Mouse (Mus musculus) T-cell, adult 2 months (primary cell): ENCODE results near the gene Lingo4.

Experiments used
- DNase-seq: peaks from one replicate; pipeline ENCODE4 v3.0.0; 2022; ENCODE audit warnings: low spot score

Gene Lingo4

DNA sequence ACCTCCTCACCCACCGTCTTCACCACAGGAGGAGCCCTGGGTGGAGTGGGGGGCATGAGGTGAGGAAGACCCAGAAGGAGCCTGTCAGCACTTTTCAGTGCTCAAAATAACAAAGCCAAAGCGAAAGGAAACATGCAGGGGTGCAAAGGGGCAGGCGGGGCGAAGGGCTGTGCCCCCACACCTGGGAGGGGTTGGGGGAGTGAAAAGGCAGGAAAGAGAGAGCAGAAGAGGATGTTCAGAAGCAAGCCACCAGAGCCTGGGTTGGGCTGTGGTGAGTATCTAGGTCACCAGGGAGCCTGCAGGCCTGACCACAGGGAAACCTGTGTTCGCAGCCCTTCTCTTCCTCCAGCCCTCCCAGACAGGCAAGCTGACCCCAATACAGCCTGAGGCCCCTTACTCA, 10.3 kb upstream of the Lingo4 start:
- DNase-seq, result peak; percentile 48

DNA sequence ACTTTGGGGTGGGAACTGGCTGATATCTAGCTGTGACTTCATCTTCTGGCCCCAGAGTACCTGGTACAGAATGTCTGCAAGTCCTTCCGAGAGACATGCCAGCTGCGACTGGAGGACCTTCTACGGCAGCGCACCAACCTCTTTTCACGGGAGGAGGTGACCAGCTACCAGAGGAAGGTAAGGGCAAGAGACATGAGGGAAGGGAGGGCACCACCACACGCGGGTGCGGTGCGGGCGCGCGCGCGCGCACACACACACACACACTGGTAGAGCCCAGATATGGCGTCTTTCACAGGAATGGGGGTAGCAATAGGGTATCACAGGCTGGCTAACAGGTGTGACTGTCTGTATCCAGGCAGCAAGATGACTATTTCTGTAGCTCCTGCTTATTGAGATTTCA, 8.9 kb upstream of the Lingo4 start:
- DNase-seq, result no peak

DNA sequence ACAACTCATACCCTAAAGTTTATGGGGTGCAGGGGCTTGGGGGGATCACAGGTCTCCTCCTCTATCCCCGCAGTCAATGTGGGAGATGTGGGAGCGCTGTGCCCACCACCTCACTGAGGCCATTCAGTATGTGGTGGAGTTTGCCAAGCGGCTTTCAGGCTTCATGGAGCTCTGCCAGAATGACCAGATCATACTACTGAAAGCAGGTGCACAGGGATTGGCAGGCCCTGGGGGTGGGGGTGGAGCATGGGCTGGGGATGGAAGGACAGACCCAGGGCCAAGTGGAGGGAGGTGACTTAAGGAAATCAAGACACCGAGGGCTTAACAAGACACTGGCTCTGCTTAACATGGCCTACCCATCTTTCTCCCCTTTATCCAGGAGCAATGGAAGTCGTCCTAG, 7.3 kb upstream of the Lingo4 start:
- DNase-seq, result no peak

DNA sequence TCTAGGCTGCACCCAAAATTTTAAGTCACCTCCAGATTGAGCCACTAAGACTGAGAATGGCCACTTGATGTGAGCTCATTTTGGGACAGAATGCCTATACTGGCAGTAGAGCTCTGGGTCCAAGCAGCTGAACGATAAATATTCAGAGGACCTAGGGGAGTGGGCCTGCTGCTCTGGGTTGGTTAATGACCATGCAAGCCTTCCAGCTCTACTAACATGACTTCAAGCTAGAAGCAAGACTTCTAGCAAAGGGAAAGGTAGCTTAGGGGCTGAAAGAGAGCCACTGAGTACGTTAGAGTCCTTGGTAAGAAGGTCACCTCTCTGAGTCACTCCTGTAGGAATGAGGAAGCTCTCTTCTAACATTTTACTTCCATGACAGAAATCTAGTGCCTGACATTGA, 6.2 kb upstream of the Lingo4 start:
- no peak for DNase-seq

DNA sequence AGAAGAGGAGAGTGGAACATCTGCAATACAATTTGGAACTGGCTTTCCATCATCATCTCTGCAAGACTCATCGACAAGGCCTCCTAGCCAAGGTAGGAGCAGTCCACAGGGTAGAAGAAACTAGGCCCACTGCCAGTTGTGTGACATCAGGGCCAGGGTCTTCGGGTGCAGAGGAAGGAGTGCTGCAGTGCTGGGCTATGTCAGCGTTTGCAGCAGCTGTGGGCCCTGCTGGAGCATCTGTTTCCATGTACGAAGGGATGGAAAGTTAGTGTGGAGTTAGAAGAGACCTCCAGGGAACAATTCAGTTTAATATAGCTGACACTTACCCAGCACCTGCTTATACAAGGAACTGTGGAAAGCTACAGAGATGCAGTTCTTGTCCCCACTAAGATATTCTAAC, 5.3 kb upstream of the Lingo4 start:
- DNase-seq, result no peak

DNA sequence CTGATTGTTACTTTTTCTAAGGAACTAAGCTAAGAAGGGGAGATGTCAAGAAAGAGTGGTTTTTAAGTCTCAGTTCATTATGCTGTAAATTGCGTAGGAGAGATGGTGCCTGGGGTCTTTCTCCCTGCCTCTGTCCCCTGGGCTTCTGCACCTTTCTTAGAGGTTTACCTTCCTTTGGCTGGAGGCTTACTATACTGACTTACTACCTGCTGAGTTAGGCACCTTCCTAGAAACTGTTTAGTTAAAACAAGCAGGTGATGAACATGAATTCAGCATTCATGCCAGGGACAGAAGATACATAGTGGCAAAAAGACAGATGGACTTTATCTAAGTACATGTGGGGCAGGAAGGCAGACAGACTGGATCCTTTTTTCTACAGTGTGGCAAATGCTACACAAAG, 2.0 kb upstream of the Lingo4 start:
- DNase-seq, result no peak

DNA sequence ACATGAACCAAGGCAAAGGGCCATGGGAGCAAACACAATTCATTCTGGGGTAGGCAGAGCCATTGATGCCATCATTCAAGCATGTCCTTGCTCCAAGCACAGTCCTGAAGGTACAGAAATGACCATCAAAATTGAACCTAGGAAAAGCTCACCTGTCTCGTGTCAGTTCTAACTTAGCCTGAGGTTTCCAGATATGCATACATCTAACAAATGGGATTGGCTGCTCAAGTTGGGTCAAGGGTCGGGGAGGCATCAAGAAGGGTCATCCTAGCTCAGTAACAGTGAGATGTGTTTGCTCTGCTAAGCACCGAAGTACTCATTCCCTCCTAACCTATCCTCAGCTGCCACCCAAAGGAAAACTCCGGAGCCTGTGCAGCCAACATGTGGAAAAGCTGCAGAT, 1.5 kb upstream of the Lingo4 start:
- no peak for DNase-seq

DNA sequence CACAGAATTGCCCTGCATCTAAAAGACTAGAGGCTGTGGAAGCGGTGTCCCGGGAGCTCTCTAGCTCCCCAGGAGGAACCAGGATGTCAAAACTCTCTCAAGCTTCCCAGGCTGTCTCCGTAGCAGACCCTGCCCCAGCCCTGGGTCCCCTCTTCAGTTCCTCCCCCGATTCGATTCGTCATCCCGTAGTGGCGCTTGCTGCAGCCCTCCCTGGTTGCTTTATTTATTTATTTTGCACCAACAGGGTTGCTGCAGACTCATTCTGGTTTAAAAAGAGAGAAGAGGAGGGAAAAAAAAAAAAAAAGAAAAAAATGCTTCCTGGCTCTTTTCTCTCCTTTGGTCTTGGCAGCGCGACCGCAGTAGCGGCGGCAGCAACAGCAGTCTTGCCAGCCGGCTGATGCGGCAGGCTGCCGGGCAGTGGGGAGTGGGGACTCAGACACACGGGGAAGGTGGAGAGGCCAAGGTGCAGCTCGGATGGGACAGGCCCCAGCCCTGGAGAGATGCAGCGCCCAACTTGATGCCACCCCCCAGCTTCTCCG, 695 bp downstream of the Lingo4 start:
- DNase-seq, result peak; percentile 6

DNA sequence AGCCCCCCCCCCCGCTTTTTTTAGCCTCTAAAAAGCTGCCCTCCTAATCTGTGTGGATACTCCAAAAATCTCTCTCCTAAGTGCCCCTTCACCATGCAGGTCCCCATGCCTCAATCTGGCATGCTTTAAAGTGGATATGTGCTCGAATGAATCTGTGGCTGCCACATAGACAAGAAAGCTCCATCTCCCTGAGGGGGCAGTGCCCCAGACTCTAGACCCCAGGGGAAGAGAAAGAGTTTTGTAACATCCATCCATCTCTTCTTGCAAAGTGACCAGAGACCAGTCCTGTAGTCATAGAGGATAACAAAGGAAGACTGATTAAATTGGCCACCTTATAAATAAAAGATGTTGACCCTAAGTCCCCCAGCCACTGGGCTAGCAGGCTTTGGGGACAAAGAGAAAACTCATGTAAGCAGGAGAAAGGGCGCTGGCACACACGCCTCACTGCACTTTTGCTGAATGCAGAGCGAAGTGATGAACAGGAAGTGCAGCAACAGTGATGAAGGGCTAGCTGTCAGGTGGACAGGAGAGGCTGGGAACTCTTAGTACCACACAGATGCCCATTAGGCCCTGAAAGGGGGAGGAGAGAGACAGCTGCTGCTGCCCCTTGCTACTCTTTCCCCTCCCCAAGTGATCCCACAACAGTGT, 1.5 kb downstream of the Lingo4 start:
- no peak for DNase-seq

DNA sequence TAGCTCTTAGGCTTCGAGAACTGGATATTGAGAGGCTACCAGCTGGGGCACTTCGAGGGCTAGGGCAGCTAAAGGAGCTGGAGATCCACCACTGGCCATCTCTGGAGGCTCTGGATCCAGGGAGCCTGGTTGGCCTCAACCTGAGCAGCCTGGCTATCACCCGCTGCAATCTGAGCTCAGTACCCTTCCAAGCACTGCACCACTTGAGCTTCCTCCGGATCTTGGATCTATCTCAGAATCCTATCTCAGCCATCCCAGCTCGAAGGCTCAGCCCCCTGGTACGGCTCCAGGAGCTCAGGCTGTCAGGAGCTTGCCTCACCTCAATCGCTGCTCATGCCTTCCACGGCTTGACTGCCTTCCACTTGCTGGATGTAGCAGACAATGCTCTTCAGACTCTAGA, 4.1 kb downstream of the Lingo4 start:
- DNase-seq, result no peak

DNA sequence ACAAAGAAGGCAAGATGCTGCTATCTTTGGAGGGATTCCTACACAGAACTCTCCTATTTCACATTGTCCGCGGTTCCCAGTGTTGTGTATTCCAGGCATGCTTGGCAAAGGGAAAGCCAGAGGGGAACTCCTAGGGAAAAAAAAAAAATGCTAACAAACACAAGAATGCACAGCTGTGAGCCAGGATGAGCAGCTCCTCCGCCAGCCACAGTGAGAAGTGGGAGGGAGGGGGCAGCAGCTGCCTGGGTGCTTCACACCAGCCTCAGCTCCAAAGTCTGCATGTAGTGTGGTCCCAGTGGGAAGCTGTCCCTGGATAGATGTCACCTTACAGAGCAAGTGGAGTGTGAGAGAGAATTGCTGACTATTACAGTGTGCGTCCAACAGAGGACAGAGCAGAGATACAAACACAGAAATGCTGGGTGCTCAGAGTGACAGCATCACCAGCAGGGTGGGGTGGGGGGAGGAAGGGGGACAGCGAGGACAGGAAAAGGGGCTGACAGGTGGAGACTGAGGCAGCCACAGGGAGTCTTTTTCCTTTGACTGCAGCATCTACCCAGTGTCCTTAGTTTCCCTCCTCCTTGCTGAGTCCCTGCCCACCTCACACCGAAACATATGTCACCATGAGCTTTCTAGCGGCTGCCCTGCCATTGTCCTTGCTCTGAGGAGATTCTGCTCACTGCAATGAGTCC, 6.2 kb downstream of the Lingo4 start:
- no peak for DNase-seq

DNA sequence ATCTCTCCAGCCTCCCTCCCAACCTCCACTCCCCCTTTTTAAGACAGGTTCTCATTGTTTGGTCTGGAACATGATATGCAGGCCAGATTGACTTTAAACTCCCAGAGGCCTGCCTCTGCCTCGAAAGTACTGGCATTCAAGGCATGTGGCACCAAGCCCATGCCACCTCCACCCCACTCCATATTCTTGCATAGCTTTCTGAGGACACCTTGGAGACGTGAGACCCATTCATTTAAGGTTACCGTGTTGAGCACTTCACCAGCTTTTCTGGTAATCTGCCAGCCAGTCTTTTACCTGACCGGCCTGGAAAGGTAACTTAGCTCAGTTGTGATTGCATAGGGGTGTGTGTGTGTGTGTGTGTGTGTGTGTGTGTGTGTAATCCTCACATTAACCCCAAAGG, 7.2 kb downstream of the Lingo4 start:
- DNase-seq, result no peak

DNA sequence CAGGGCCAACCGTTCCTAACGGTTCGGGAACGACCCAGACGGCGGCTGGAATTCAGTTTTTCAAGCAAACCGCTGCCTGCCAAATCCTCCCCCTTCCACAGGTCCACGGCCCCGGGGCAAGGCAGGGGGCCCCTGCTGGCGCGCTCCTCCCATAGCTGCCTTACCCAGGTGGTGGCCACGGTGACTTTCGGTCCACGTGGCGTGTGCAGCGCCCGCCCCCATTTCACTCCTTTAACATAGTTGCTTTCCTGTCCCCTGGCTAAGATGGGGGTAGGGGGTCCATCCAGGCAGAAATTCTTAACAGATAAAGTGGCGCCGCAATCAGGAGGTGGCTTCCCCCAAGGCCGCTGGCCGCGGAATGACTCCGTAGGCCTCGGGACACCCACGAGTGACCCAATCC, 14.2 kb downstream of the Lingo4 start:
- no peak for DNase-seq

DNA sequence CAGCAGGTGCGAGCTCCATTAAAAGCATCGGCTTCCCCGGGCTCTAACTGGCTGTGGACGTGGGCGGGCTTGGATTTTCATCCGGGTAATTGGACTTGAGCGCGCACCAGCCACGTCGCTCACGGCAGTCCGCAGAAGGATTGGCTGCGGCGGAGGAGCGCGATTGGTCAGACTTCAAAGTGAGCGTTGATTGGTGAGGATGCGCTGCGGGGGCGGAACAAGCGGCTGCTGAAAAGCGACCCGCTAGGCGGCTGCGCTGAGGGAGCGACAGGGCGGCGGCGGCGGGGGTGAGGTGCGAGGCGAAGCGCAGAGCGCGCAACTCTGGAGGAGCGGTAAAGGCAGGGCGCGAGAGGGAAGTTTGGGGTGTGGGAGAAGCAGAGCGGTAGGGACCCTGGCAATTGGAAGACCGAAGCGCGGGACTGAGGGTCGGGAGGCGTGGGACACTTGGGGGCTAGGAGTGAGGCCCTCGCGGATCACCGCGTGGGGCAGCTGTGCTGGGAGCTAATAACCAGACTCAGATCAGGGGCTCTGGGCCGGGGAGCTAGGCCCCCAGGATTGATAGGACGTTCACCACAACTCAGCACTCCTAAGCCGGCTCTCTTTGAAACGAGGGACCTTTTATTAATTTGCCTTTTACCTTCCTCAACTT, 14.8 kb downstream of the Lingo4 start, which contains the start of gene Tdrkh:
Gene Tdrkh (plus strand): TSS at position 243 of the 649 bp plus-strand sequence.
- DNase-seq, result peak; percentile 97

DNA sequence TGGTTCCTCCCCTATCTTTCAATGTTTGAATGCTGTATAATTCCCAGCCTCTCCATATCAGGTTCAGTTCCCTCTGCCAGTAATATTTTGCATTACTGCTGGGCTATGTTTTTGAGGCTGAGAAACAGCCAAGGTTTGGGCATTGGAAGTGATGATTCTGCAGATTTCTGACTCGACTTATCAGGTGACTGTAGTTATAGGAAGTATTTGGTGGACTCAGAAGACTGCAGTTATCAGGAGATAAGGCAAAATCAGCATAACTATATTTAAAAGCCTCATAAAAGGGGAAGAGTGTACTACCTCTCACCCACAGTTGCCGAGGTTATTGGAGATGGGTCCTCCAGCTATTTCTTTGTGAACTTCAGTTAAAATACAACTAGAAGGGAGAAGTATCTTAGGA, 32.7 kb downstream of the Lingo4 start:
- DNase-seq, result no peak

DNA sequence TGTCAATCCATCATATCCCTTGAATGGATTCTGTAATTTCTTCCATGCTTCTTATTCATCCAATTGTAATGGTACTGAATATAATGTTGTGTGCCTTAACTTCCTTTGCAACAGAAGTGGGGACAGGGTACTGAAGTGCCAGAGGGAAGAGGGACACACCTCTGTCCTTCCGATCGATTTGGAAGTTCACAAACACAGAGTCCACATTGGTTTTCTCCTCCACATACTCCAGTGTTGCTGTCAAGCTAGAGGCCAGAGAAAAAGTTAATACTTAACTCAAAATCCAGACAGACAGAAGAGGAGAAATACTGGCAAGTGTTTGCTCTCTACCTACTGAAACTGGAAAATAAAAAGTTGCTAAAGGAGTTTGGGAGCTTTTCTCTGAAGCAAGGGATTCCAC, 36.0 kb downstream of the Lingo4 start:
- no peak for DNase-seq

DNA sequence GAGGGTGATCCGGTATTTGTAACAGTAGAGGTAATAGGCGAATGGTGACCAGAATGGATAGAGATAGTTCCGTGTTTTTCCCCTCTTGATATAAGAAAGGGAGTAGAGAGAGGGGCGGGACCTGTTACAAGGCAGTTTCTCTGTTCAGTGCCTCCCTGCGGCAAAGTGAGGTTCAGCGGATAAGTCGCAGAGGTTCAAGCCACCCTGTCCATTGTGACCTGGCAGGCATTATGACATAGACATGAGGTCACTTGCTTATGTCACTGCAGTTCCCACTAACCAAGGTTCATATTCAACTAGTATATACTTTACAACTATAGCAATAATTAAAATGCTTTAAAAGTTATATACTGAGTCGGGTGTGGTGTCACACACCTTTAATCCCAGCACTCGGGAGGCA, 38.1 kb downstream of the Lingo4 start:
- DNase-seq, result no peak

DNA sequence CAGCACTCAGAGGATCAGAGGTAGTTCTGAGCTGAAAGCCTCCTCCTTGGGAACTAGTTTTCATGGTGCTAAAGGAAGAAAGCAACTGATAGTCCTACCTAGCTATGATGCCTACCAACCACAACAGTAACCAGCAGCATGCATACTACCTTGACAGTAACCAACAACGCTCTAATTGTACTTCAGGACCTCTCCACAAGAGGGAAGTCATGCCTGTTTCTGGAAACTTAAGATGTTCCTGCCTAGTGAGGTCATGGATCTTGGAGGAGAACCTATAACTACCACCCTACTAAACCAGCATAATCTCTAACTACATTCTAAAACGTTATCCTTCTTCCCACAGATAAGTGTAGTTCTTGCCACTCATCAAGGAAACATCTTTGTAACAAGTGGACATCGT, 42.9 kb downstream of the Lingo4 start:
- peak; percentile 20 for DNase-seq

DNA sequence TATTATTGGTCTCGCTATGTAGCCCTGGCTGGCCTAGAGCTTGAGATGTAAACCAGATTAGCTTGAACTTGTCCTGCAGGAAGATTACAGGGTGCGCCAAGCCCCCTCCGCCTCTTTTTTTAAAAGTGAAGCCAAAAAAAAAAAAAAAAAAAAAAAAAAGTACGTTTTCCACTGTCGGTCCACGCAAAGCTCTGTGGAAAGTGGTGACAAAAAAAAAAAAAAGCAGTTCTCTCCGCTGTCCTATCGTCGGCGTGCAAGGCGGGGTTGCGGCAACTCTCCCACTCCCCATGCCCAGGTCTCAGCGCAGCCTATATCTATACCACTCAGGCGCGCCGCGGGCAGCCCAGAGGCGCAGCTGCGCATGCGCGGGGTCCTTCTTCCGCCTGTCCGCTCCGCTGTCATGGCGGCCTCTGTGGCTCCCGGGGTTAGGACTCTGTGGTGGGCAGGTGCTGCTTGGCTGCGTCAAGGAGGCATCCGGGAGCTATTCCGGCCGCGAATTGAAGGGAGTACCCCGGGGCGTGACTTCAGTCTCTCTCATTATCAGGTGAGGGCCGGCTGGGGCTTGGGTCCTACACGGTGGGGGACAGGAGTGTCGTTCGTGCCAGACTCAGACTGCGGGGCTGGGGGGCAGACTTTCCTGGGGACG, 44.8 kb downstream of the Lingo4 start, which contains the start of gene Mrpl9:
Gene Mrpl9 (plus strand): TSS at position 368 of the 646 bp plus-strand sequence.
- peak; percentile 95 for DNase-seq

DNA sequence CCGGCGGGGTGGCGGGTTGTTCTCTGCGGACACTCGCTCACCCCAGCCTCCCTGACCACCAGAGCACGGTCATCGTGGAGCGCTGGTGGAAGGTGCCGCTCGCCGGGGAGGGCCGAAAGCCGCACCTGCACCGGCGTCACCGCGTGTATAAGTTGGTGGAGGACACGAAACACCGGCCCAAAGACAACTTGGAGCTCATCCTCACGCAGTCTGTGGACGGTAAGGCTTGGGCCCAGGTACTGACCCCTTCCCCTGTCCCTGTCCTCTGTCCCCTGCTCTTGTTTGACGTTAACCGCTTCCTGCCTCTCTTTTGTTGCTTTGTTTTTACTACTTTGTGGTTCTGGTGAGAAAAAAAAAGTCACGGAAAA, 45.3 kb downstream of the Lingo4 start, which contains the start of gene Oaz3:
Gene Oaz3 (minus strand): TSS at position 319 of the 368 bp plus-strand sequence.
- peak; percentile 46 for DNase-seq

DNA sequence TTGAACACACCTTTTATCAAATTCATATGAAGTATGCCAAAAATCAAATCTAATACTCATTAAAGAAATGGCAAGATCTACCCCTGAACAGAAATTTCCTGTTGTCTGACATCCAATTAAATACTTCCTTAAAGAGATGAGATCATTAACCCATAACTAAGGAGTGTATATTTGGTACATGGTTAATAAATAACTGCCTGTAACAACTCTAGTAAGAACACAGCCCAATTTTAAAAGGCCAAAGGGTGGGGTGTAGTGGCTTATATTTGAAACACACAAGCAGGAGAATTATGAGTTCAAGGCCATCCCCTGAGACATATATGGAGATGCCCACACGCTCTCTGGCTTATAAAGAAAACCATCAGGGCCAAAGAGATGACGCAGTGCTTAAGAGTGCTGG, 51.1 kb downstream of the Lingo4 start:
- DNase-seq, result no peak
